Mouse (Mus musculus) liver, postnatal 0 days (tissue): ENCODE measurements around the gene Ptcd1.

Experiments
- CTCF ChIP-seq: sonication (generic); IDR thresholded peaks from 2 replicates; pipeline ENCODE4 v1.5.1; 2016; ENCODE audit warnings: antibody characterized with exemption, low read depth
- EP300 ChIP-seq: IDR thresholded peaks from 2 replicates; pipeline ENCODE4 v1.6.1; 2016; ENCODE audit warnings: antibody characterized with exemption, low read depth, mild to moderate bottlenecking

DNA sequence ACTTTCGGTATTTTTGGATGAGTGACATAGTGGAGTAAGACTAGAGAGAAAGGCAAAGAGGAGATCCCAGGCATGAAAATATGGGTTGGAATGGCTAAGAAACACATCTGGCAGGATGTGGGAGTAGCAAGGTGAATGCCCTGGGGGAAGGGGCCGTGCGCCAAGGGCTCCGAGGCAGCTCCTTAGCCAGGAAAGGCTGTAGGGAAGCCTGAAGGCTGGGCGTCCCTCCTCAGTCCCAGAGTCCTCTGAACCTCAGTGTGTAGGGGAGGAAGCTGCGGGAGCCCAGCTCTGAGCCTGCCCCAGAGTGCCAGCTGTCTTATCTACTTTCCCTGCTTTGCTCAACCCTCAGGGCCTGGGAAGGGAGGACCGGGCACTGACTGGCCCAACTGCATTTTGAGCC lies 46.0 kb downstream of the Ptcd1 start:
- TF ChIP-seq CTCF: no peak
- no peak for TF ChIP-seq EP300
